Mouse (Mus musculus): ENCODE data around the gene Smarcal1.

The Smarcal1 gene

GRCm38 (mm10) chr1:72582947-72583731, at the start of gene Smarcal1:
Smarcal1 (plus strand) TSS chr1:72583251.
- peak; percentile 83 to 84 for DNase-seq

DNA sequence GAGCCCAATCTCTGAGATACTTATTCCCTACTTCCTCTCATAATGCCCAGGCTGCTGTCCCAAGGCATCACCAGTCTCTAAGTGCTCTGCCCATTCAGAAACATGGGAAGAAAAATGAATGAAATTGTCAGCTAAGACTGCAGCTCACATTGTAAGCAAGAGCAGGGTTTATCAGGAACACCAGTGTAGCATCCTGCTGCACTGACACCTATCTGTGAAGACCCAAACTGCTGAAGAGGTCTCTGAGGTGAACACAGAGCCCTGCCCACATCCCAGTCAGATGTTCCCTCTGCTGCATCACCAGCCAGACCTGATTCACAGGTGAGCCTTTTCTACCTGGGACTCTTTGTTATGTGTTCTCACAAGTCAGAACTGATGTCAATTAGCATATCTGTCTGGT, 49.6 kb upstream of the Smarcal1 start:
- no peak for DNase-seq

- no peak for DNase-seq
Observed at GRCm38 (mm10) chr1:72535725-72536571, 47.1 kb upstream of the Smarcal1 start.

- DNase-seq, result peak; percentile 4 to 5
Observed at GRCm38 (mm10) chr1:72536611-72537351, 46.3 kb upstream of the Smarcal1 start, which contains the start of gene March4. March4 (minus strand) TSS chr1:72536930.

GRCm38 (mm10) chr1:72538266-72538665, 44.8 kb upstream of the Smarcal1 start:
- no peak for DNase-seq

DNA sequence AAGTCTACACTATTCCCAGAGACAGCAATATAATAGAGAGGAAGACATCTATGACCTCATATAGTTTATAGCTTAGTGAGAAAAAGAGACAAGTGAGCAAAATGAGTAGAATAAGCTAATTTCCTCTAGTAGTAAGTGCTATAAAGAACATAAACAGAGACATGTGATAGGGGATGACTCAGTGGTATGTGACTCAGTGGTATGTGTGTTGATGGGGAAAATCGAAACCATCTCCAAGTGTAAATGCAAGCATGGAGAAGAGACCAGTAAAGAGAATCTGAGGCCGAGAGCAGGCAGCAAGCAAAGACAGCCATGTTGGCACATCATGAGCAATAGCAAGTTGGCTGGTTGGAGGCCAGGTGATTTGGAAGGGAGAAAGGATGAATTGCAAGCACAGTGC, 32.7 kb upstream of the Smarcal1 start:
- no peak for DNase-seq

GRCm38 (mm10) chr1:72556471-72556870, 26.6 kb upstream of the Smarcal1 start:
- no peak for DNase-seq

DNA sequence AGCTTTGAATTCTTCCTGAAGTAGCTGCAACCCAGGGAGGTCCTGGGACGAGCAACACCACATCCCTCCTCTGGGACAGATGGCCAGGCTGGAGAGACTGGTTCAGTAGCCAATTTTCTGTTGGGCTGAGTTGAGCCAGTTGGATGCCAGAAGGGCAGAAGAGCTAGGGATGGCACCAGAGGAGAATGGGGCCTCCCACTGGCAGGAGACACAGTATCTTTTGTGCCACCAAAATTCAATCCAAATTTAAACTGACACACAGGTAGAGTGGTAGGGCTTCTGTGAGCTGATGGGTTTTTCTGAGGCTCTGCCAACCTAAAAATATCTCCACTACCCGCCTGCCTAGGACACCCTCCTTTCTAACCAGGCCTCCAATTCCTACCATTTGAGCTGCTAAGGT, 24.4 kb upstream of the Smarcal1 start:
- DNase-seq, result no peak

DNA sequence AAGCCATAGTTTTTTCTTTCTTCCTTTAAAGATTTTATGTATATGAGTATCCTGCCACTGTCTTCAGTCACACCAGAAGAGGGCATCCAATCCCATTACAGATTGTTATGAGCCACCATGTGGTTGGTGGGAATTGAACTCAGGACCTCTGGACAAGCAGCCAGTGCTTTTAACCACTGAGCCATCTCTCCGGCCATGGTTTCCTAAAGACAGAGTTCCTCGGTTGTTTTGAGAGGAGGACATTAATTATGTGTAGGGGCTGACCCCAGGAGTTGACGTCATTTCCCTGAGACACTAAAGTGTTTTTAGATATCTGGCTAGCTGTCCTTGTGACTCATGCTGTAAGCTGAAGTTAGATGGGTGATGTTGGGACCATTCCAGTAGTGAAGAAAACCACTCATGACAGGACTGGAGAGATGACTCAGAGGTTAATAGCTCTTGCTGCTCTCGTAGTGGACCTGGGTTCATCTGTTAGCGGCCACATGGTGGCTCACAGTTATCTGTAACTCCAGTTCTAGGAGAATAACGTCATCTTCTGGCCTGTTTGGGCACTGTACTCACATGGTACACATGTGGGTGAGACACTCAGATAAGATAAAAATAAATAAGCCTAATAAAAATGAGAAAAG, 18.6 kb upstream of the Smarcal1 start:
- no peak for DNase-seq

- no peak for DNase-seq
Observed at GRCm38 (mm10) chr1:72567056-72567455, 16.0 kb upstream of the Smarcal1 start.

GRCm38 (mm10) chr1:72568725-72569124, 14.3 kb upstream of the Smarcal1 start:
- no peak for DNase-seq

DNA sequence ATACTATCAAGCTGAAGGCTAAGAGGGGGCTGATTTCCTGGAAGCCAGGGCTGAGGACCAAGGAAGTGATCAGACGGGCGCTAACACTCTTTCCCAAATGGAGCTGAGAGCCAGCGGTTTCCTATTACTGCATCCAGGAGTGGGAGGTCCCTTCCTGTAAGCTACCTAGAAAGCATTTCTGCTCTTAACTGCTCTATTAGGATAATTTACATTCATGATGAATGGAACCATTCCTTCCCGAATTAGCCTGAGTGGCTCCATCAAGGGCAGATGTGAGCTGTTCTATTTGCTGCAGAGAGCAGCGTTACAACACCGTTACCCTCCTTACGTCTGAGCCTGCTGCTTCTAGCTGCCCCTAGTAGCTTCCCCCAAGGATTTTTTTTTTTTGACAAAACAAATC, 9.0 kb upstream of the Smarcal1 start:
- no peak for DNase-seq

- DNase-seq, result no peak
Observed at GRCm38 (mm10) chr1:72574608-72575007, 8.4 kb upstream of the Smarcal1 start.

DNA sequence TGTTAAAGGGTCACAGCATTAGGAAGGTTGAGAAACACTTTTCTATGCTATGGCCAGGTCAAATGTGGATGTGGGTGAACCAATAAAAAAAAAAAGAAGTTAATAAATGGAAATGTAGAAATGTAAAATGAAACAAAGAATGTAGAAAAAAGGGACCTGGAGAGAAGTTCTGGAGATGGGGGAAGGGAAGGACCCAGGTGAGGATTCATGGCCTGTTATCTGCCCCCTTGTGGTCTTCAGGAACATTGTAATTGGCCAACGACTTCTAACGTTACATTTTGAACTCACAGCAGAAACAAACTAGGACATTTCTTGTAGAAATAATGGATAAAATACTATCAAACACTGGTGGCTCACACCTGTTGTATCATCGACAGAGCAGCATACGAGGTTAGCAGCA, 7.9 kb upstream of the Smarcal1 start:
- no peak for DNase-seq

GRCm38 (mm10) chr1:72577481-72577922, 5.5 kb upstream of the Smarcal1 start:
- DNase-seq, result no peak

DNA sequence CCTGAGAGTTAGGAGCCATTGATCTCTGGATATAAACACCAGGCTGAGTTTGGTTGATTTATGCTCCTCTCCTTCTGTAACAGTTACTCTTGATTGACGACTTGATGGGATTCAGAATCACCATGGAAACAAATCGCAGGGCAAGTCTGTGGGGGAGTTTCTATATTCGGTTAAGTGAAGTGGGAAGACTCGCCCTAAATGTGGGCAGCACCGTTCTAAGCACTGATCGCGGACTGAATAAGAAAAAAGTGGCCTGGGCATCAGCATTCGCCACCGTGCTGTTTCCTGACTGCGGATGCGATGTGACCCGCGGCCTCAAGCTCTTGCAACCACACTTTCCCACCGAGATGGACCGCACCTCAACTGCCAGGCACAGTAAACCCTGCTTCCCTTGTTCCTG, 4.7 kb upstream of the Smarcal1 start:
- no peak for DNase-seq

DNA sequence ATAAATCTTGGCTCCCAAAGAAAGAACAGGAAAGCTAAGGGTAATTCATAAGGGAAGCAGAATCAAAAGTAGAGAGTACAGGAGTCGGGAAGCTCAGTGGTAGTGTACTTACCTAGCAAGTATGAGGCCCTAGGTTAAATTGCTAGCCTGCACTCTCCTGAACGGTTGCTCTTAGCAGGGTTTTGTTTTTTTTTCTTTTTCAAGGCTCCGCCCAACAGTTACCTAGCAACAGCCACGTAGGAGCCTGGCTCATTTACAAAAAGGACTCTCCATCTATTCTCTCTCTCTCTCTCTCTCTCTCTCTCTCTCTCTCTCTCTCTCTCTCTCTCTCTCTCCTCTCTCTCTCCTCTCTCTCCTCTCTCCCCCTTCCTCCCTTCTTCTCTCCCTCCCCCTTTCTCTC, 4.2 kb upstream of the Smarcal1 start:
- DNase-seq, result no peak

GRCm38 (mm10) chr1:72583906-72584305, 855 bp downstream of the Smarcal1 start:
- DNase-seq, result no peak

GRCm38 (mm10) chr1:72585971-72586875, 3.2 kb downstream of the Smarcal1 start:
- DNase-seq, result no peak

- no peak for DNase-seq
Observed at GRCm38 (mm10) chr1:72587532-72587931, 4.5 kb downstream of the Smarcal1 start.

DNA sequence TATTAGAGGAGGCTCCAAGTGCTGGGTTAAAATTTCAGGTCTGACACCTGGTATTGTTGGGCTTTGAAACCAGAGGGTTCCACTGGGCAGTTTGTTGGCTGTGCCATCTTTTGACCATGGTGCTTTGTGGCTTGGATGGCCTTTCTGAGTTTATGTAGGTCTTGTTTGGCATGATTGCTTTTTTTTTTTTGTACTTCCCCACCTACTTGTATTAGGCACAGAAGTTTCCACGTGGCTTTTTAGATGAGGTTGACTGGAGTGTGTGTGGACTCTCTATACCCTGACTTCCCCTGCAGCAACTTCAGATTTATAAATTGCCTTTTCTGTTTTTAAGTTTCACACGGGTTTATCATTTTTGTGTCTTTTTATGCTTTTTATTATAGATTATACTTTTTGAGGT, 5.7 kb downstream of the Smarcal1 start:
- no peak for DNase-seq

- DNase-seq, result no peak
Observed at GRCm38 (mm10) chr1:72590636-72591035, 7.6 kb downstream of the Smarcal1 start.
